In the genomic region with DNA sequence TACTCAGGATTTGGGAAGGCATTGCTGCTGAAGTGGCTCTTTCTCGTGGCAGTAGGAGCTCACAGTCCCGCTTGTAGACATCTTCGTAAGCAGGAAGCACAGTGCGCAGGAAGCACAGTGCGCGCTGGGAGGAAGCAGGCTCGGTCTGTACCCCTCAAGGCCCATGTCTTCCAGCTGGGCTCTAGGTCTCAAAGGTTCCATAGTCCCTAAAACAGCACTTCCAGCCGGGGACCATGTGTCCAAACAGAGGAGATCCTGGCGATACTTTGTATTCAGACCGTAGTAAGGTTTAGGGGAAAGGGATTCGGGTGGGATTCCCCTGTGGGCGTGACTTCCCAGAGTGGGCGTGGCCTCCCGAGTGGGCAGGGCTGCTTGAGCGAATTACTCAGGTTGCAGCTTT, we compare ENCODE assay signal across 8 mouse cellular contexts. TPM values are rescaled to one million over a fixed set of nuclear protein-coding genes. Genes with fewer than 3 reads are reported as not detected.
DNase-seq lines count a peak whose midpoint lies in the region; ATAC-seq and TF ChIP-seq lines count a peak whose summit lies in the region.

No protein-coding gene starts in this region.

- WGBS in heart, embryonic 14.5 days = 48% methylated on average over 15 of the region's 15 CpGs
- WGBS in midbrain, embryonic 10.5 days = 45% methylated on average over 15 of the region's 15 CpGs

- intact Hi-C loops in gastrocnemius, adult 2 months (cut with DNase I) = loop anchor here (10.0 kb wide), 1 partner anchor 310 kb away; no protein-coding TSS in a partner anchor

- DNase-seq in gastrocnemius, adult 2 months = no peak
- DNase-seq in gastrocnemius, postnatal 25 days = no peak
- DNase-seq in kidney, postnatal 25 days = peak; percentile 48 to 68
- no peak for DNase-seq in midbrain, embryonic 10.5 days (ENCODE audit: low spot score)
- DNase-seq in thymus, postnatal 14 days = peak; percentile 54
- no peak for DNase-seq in left cerebral cortex, adult 11 months (ENCODE audit: low spot score)

- no peaks in the 10 kb centered on the region for H3K36me3 ChIP-seq in heart, embryonic 14.5 days (ENCODE audit: control insufficient read depth, insufficient read depth, low read length)
- H3K36me3 ChIP-seq in midbrain, embryonic 10.5 days = no peaks in the 10 kb centered on the region

- H3K4me2 ChIP-seq in heart, embryonic 14.5 days (ENCODE audit: low read length) = peak overlapping the region; percentile 61

- peaks cover 2% of the 10 kb centered on the region; the same call in 1 of the 2 replicates for H3K9me3 ChIP-seq in heart, embryonic 14.5 days (ENCODE audit: control insufficient read depth, low read length)
- peaks cover 2% of the 10 kb centered on the region for H3K9me3 ChIP-seq in midbrain, embryonic 10.5 days (replicated peaks)

- H3K27ac ChIP-seq in gastrocnemius, adult 2 months = peak overlapping the region; percentile 66
- peak overlapping the region; percentile 66 for H3K27ac ChIP-seq in cortical plate, adult 2 months (ENCODE audit: insufficient read depth, low read length)
- peak overlapping the region; percentile 36 to 47; a peak in 2 of 4 replicates for H3K27ac ChIP-seq in heart, embryonic 14.5 days (replicated peaks in 1 of 2; ENCODE audit: control insufficient read depth in 1 of 2, insufficient read depth in 1 of 2, low read depth in 2 of 2, low read length in 2 of 2)
- peak overlapping the region; percentile 38; the same call in 1 of the 2 replicates for H3K27ac ChIP-seq in midbrain, embryonic 10.5 days (replicated peaks)

- peak overlapping the region; percentile 49 for H3K9ac ChIP-seq in heart, embryonic 14.5 days (ENCODE audit: low read length)

- TF ChIP-seq CTCF in gastrocnemius, adult 2 months (IDR thresholded peaks at IDR 0.05) = no peak
- TF ChIP-seq CTCF in cortical plate, adult 2 months (IDR thresholded peaks at IDR 0.05; ENCODE audit: extremely low read depth, insufficient read depth, low read length) = no peak

- no peak for ATAC-seq in heart, embryonic 14.5 days (ENCODE audit: insufficient number of reproducible peaks, insufficient read depth, low FRiP score, low read depth)

- no peaks in the 10 kb centered on the region for H3K27me3 ChIP-seq in heart, embryonic 14.5 days (ENCODE audit: control insufficient read depth, insufficient read depth, low read length)
- H3K27me3 ChIP-seq in midbrain, embryonic 10.5 days (ENCODE audit: low read depth, poor library complexity, severe bottlenecking) = peaks cover 4% of the 10 kb centered on the region; the same call in 1 of the 2 replicates

- no peak for TF ChIP-seq POLR2A in cortical plate, adult 2 months (IDR thresholded peaks at IDR 0.05; ENCODE audit: extremely low read depth, insufficient read depth, low read length)

- 0 out of 2 replicates have a peak, but pooled peaks cover 3% of the 10 kb centered on the region for H3K4me1 ChIP-seq in cortical plate, adult 2 months (ENCODE audit: control insufficient read depth, insufficient read depth, low read length)
- H3K4me1 ChIP-seq in heart, embryonic 14.5 days (ENCODE audit: control insufficient read depth in 2 of 2, insufficient read depth in 2 of 2, low read length in 2 of 2) = peaks cover 6 to 13% of the 10 kb centered on the region in 2 experiments
- peaks cover 21% of the 10 kb centered on the region for H3K4me1 ChIP-seq in midbrain, embryonic 10.5 days

- peak overlapping the region; percentile 57 for H3K4me3 ChIP-seq in gastrocnemius, adult 2 months
- no peak overlapping the region; the same call in none of the 2 replicates for H3K4me3 ChIP-seq in cortical plate, adult 2 months (ENCODE audit: insufficient read depth, low read length)
- H3K4me3 ChIP-seq in heart, embryonic 14.5 days (ENCODE audit: control insufficient read depth in 1 of 2, insufficient read depth in 1 of 2, low read depth in 1 of 2, low read length in 2 of 2) = peak overlapping the region; percentile 16 to 21
- peak overlapping the region; percentile 45 for H3K4me3 ChIP-seq in midbrain, embryonic 10.5 days

RNA-seq across cellular contexts. Expression of a gene that starts 24.5 kb away (rescaled TPM):
- total RNA-seq in gastrocnemius, adult 2 months (2021) = 10 to 100 TPM; 11.5 to 13.6 TPM
- total RNA-seq in gastrocnemius, postnatal 25 days (2021) = 10 to 100 TPM; 13.8 to 16.2 TPM
- 34.6 and 36.9 TPM in 2 replicates for polyA plus RNA-seq in cortical plate, adult 2 months (2012; rRNA removed)
- 49.7 and 51.8 TPM in 2 replicates for polyA plus RNA-seq in heart, embryonic 14.5 days (2014; fragmentation: Nextera tagmentation; extraction: Ambion mirVana)
- polyA plus RNA-seq in midbrain, embryonic 10.5 days (2016; fragmentation: Nextera tagmentation; extraction: Ambion mirVana) = 186 and 195 TPM in 2 replicates

RNA-seq across cellular contexts. Expression of a gene that starts 60.0 kb away (rescaled TPM):
- total RNA-seq in gastrocnemius, adult 2 months (2021) = 10 to 100 TPM; 52.3 to 52.8 TPM
- 10 to 100 TPM; 40.7 to 45.1 TPM for total RNA-seq in gastrocnemius, postnatal 25 days (2021)
- 190 and 191 TPM in 2 replicates for polyA plus RNA-seq in cortical plate, adult 2 months (2012; rRNA removed)
- polyA plus RNA-seq in heart, embryonic 14.5 days (2014; fragmentation: Nextera tagmentation; extraction: Ambion mirVana) = 33.2 and 34.2 TPM in 2 replicates
- 49.9 and 58.0 TPM in 2 replicates for polyA plus RNA-seq in midbrain, embryonic 10.5 days (2016; fragmentation: Nextera tagmentation; extraction: Ambion mirVana)

Comparison
In these comparisons a context has a peak if more than half of its experiments do, and no peak if none do; other contexts are left out.
1. DNase-seq: peak in kidney, postnatal 25 days (2 of 2) and thymus, postnatal 14 days (single experiment); none in gastrocnemius, adult 2 months (single experiment), gastrocnemius, postnatal 25 days (single experiment), midbrain, embryonic 10.5 days (single experiment) and left cerebral cortex, adult 11 months (single experiment).
2. Peak in every context shown above with its lines, with median percentiles within 50 percentile points of each other: H3K27ac ChIP-seq.